Mouse (Mus musculus) heart, adult 2 months (tissue): ENCODE measurements around the gene Cep170. TPM values are rescaled to one million over a fixed set of nuclear protein-coding genes. Genes with fewer than 3 reads are reported as not detected.
A peak's percentile ranks its signal among the peaks of the same experiment; 100 is the strongest.

Experiments
- DNase-seq, 2 experiments: peaks; one replicate each; pipeline ENCODE4 v3.0.0; 2021
- H3K27ac ChIP-seq: fragments of 200-600 bp; 2 replicates; pipeline ENCODE4 v1.8.1; 2022
- H3K27me3 ChIP-seq: fragments of 200-500 bp; 2 replicates; pipeline ENCODE4 v1.6.1; 2012; ENCODE audit warnings: mild to moderate bottlenecking, low read length, inconsistent platforms, mixed read lengths; ENCODE audit not compliant: control insufficient read depth, insufficient read depth
- H3K36me3 ChIP-seq: fragments of 200-500 bp; 2 replicates; pipeline ENCODE4 v1.6.1; 2012; ENCODE audit warnings: low read length, inconsistent platforms; ENCODE audit not compliant: control insufficient read depth, insufficient read depth
- H3K4me1 ChIP-seq: fragments of 200-500 bp; 2 replicates; pipeline ENCODE4 v1.6.1; 2011; ENCODE audit warnings: low read length; ENCODE audit not compliant: control insufficient read depth, insufficient read depth
- H3K4me3 ChIP-seq: fragments of 200-600 bp; 2 replicates; pipeline ENCODE4 v1.8.1; 2022
- H3K79me2 ChIP-seq: fragments of 200-500 bp; replicated peaks from 2 replicates; pipeline ENCODE4 v1.6.1; 2012; ENCODE audit warnings: mild to moderate bottlenecking, inconsistent platforms, low read length, moderate library complexity, mixed read lengths; ENCODE audit not compliant: control insufficient read depth, insufficient read depth
- H3K9ac ChIP-seq: fragments of 200-500 bp; 2 replicates; pipeline ENCODE4 v1.6.1; 2012; ENCODE audit warnings: low read depth, mild to moderate bottlenecking, control low read depth, inconsistent platforms, low read length, mixed read lengths
- CTCF ChIP-seq: fragments of 200-600 bp; IDR thresholded peaks from 2 replicates; pipeline ENCODE4 v1.8.1; 2022; ENCODE audit warnings: antibody characterized with exemption, mild to moderate bottlenecking, moderate library complexity
- EP300 ChIP-seq: fragments of 200-500 bp; IDR thresholded peaks from 2 replicates; pipeline ENCODE4 v1.6.1; 2011; ENCODE audit warnings: low read depth, low read length, control low read depth; ENCODE audit not compliant: insufficient read depth
- POLR2A ChIP-seq: fragments of 200-500 bp; IDR thresholded peaks from 2 replicates; pipeline ENCODE4 v1.6.1; 2011; ENCODE audit warnings: mild to moderate bottlenecking, low read depth, low read length, control low read depth; ENCODE audit not compliant: insufficient read depth
- WGBS: fragments of 180-500 bp; shearing (Covaris S2); methylation state at CpG from one replicate; pipeline ENCODE4 v1.1.7; 2018; 5-methylcytosine and 5-hydroxymethylcytosine counted together
- intact Hi-C: fragments of 180-260 bp; cut with DNase I; formaldehyde crosslinking; loops from one replicate; pipeline ENCODE4 v1.15.1; 2025
- microRNA-seq, 2 experiments: library from miRNA; unstranded; fragments of <30 nt; microRNA quantifications; one replicate each; pipeline ENCODE4 v1.2.0; 2021
- polyA plus RNA-seq: library from polyadenylated mRNA; depleted of rRNA; stranded (reverse); fragments of >200 nt; gene quantifications from 2 replicates; pipeline ENCODE4 v1.2.3, GENCODE M21; 2012; rRNA removed
- total RNA-seq, 2 experiments: library from RNA; stranded (reverse); gene quantifications; 2 replicates each; pipeline ENCODE4 v1.2.3; 2021

Gene Cep170
- total and polyA plus RNA-seq, 3 experiments, result 5.8 to 22.9 (median 17.8) TPM

GRCm38 (mm10) chr1:176698647-176699046, 115.2 kb downstream of the Cep170 start:
- Histone ChIP-seq H3K4me1 (no peaks in the 10 kb centered on the region), H3K36me3 (no peaks in the 10 kb centered on the region), H3K4me3 (no peak overlapping the region), H3K27ac (no peak overlapping the region), H3K9ac (no peak overlapping the region), H3K79me2 (no peaks in the 10 kb centered on the region), H3K27me3 (no peaks in the 10 kb centered on the region)
- intact Hi-C loops, result loop anchor here (1.0 kb wide), 1 partner anchor 475 kb away; no protein-coding TSS in a partner anchor
- 60% methylated on average over 3 of the region's 3 CpGs for WGBS
- DNase-seq, result no peak
- TF ChIP-seq CTCF (peak; percentile 46), EP300 (no peak), POLR2A (no peak)

GRCm38 (mm10) chr1:176697091-176697490, 116.8 kb downstream of the Cep170 start:
- no peaks in the 10 kb centered on the region for H3K27me3 ChIP-seq
- H3K9ac ChIP-seq, result no peak overlapping the region
- H3K4me3 ChIP-seq, result no peak overlapping the region
- TF ChIP-seq EP300, result no peak
- H3K4me1 ChIP-seq, result no peaks in the 10 kb centered on the region
- DNase-seq, result peak; percentile 9 to 64
- no peaks in the 10 kb centered on the region for H3K79me2 ChIP-seq
- WGBS, result 10% methylated on average over 7 of the region's 7 CpGs
- intact Hi-C loops, result no loop called here
- no peak overlapping the region for H3K27ac ChIP-seq
- H3K36me3 ChIP-seq, result no peaks in the 10 kb centered on the region

GRCm38 (mm10) chr1:176691101-176691500, 122.8 kb downstream of the Cep170 start:
- no peaks in the 10 kb centered on the region for H3K27me3 ChIP-seq
- no peak for TF ChIP-seq POLR2A
- TF ChIP-seq EP300, result no peak
- no peak for TF ChIP-seq CTCF
- H3K79me2 ChIP-seq, result no peaks in the 10 kb centered on the region
- H3K36me3 ChIP-seq, result no peaks in the 10 kb centered on the region
- no peaks in the 10 kb centered on the region for H3K4me1 ChIP-seq
- intact Hi-C loops, result no loop called here
- no peak overlapping the region for H3K4me3 ChIP-seq
- H3K27ac ChIP-seq, result no peak overlapping the region
- H3K9ac ChIP-seq, result no peak overlapping the region
- no peak for DNase-seq
- WGBS, result 93% methylated on average over 11 of the region's 11 CpGs

- H3K27ac ChIP-seq, result no peak overlapping the region
- intact Hi-C loops, result no loop called here
- no peak overlapping the region for H3K4me3 ChIP-seq
- no peaks in the 10 kb centered on the region for H3K4me1 ChIP-seq
- 85% methylated on average over 6 of the region's 6 CpGs for WGBS
- no peak for DNase-seq
- no peaks in the 10 kb centered on the region for H3K79me2 ChIP-seq
- H3K36me3 ChIP-seq, result no peaks in the 10 kb centered on the region
- no peaks in the 10 kb centered on the region for H3K27me3 ChIP-seq
- TF ChIP-seq EP300 (no peak), POLR2A (no peak), CTCF (no peak)
- no peak overlapping the region for H3K9ac ChIP-seq
These were observed 125.5 kb downstream of the Cep170 start for GRCm38 (mm10) chr1:176688251-176688880.

Small RNA genes within 50 kb of the gene (microRNA-seq; reads per million reads assigned to microRNA genes)
- 217 to 294 reads per million in 2 experiments for gene Mir350

Other genes with a start within 250 kb of the Cep170 start
- gene Sdccag8, start 593 bp upstream of the Cep170 start, total RNA-seq, result 1 to 10 TPM; 3.5 to 4.6 TPM
- gene Sdccag8, start 593 bp upstream of the Cep170 start, polyA plus RNA-seq, result 2.6 and 4.1 TPM in 2 replicates